Mouse (Mus musculus): ENCODE measurements around the gene Tectb. TPM values are rescaled to one million over a fixed set of nuclear protein-coding genes. Genes with fewer than 3 reads are reported as not detected.

The Tectb gene
- total RNA-seq, 2 experiments from 2014 or later = 0.31 to 0.42 TPM

GRCm38 (mm10) chr19:55207746-55208538 is 27.4 kb downstream of the Tectb start:
- no peak for DNase-seq (ENCODE audit: low spot score in 2 of 2)

GRCm38 (mm10) chr19:55208654-55209053 is 28.1 kb downstream of the Tectb start:
- no peak for DNase-seq (ENCODE audit: low spot score in 2 of 2)

- no peak for DNase-seq (ENCODE audit: low spot score in 2 of 2)
These were observed 28.6 kb downstream of the Tectb start for GRCm38 (mm10) chr19:55209084-55209483.

- no peak for DNase-seq (ENCODE audit: low spot score in 2 of 2)
These were observed 31.2 kb downstream of the Tectb start for GRCm38 (mm10) chr19:55211698-55212097.

- no peak for DNase-seq (ENCODE audit: low spot score in 2 of 2)
These were observed 33.2 kb downstream of the Tectb start for GRCm38 (mm10) chr19:55213617-55214340.

- DNase-seq (ENCODE audit: low spot score in 2 of 2) = no peak
These were observed 36.3 kb downstream of the Tectb start for GRCm38 (mm10) chr19:55216876-55217275.

- DNase-seq (ENCODE audit: low spot score in 2 of 2) = no peak
These were observed 36.8 kb downstream of the Tectb start for GRCm38 (mm10) chr19:55217365-55217764.

- peak; percentile 56 to 79 for DNase-seq (ENCODE audit: low spot score in 2 of 2)
These were observed 37.7 kb downstream of the Tectb start for GRCm38 (mm10) chr19:55218192-55218739.

- DNase-seq (ENCODE audit: low spot score in 2 of 2) = no peak
These were observed 38.2 kb downstream of the Tectb start for GRCm38 (mm10) chr19:55218741-55219221.

- DNase-seq (ENCODE audit: low spot score in 2 of 2) = no peak
These were observed 38.8 kb downstream of the Tectb start for GRCm38 (mm10) chr19:55219359-55219758.

GRCm38 (mm10) chr19:55221208-55221607 is 40.7 kb downstream of the Tectb start:
- no peak for DNase-seq (ENCODE audit: low spot score in 2 of 2)

- no peak for DNase-seq (ENCODE audit: low spot score in 2 of 2)
These were observed 41.7 kb downstream of the Tectb start for GRCm38 (mm10) chr19:55222268-55222667.

GRCm38 (mm10) chr19:55226621-55227020 is 46.1 kb downstream of the Tectb start:
- DNase-seq (ENCODE audit: low spot score in 2 of 2) = no peak

GRCm38 (mm10) chr19:55227135-55227534 is 46.6 kb downstream of the Tectb start:
- no peak for DNase-seq (ENCODE audit: low spot score in 2 of 2)

GRCm38 (mm10) chr19:55231081-55231480 is 50.5 kb downstream of the Tectb start:
- DNase-seq (ENCODE audit: low spot score in 2 of 2) = no peak

- peak in 1 of 2 experiments; percentile 53 for DNase-seq (ENCODE audit: low spot score in 2 of 2)
These were observed 51.6 kb downstream of the Tectb start for GRCm38 (mm10) chr19:55232136-55232535.

- DNase-seq (ENCODE audit: low spot score in 2 of 2) = no peak
These were observed 55.5 kb downstream of the Tectb start for GRCm38 (mm10) chr19:55236026-55236425.

- no peak for DNase-seq (ENCODE audit: low spot score in 2 of 2)
These were observed 56.0 kb downstream of the Tectb start for GRCm38 (mm10) chr19:55236564-55236963.

GRCm38 (mm10) chr19:55239766-55240426 is 59.4 kb downstream of the Tectb start:
- DNase-seq (ENCODE audit: low spot score in 2 of 2) = no peak

- no peak for DNase-seq (ENCODE audit: low spot score in 2 of 2)
These were observed 60.7 kb downstream of the Tectb start, which contains the start of gene Gucy2g for GRCm38 (mm10) chr19:55241186-55241645. Gucy2g (minus strand) TSS chr19:55241236.

GRCm38 (mm10) chr19:55244791-55245231 is 64.3 kb downstream of the Tectb start:
- DNase-seq (ENCODE audit: low spot score in 2 of 2) = peak in 1 of 2 experiments; percentile 38
